28 mouse cellular contexts compared by ENCODE assay signal in genomic region chr6:119113362-119113761, GRCm38 (mm10).
A peak's percentile ranks its signal among the peaks of the same experiment; 100 is the strongest.
DNase-seq lines count a peak whose midpoint lies in the region; ATAC-seq and TF ChIP-seq lines count a peak whose summit lies in the region.
"Had no signal": no experiment of that assay in that cellular context is flagged by ENCODE, and none has a peak within 500 bp of the region (broad histone marks: within the 10 kb centered on the region; RNA-seq: fewer than 3 reads in every experiment).

No protein-coding gene starts in this region.

- peak; percentile 50 to 56 for DNase-seq in cerebellum, postnatal 10 days
- DNase-seq in cerebellum, adult 2 months = no peak
- no peak for DNase-seq in heart, adult 18-20 months
- DNase-seq in heart, postnatal 4 days = peak; percentile 47
- DNase-seq in adipocyte (ENCODE audit: low spot score) = peak; percentile 39
- DNase-seq: adrenal gland, adult 2 months; adrenal gland, postnatal 10 days; adrenal gland, postnatal 25 days; B cell, adult 2 months; cerebellum, adult 11 months; cerebellum, adult 18-20 months; cerebellum, adult 9-10 months; cerebellum, postnatal 14 days; cerebellum, postnatal 36 days; embryo, embryonic 11 days had no signal

- peaks cover 9% of the 10 kb centered on the region; the same call in 1 of the 2 replicates for H3K4me1 ChIP-seq in cerebellum, adult 2 months (ENCODE audit: control insufficient read depth, insufficient read depth, low read length)
- H3K4me1 ChIP-seq in heart, embryonic 16.5 days (ENCODE audit: control insufficient read depth, insufficient read depth, low read length) = peaks cover 23% of the 10 kb centered on the region
- H3K4me1 ChIP-seq in heart, embryonic 12.5 days (replicated peaks) = peaks cover 30% of the 10 kb centered on the region
- H3K4me1 ChIP-seq: forebrain, embryonic 12.5 days had no signal

- 76% methylated on average over 4 of the region's 4 CpGs for WGBS in cerebellum, adult 2 months
- 79% methylated on average over 4 of the region's 4 CpGs for WGBS in heart, embryonic 16.5 days
- WGBS in heart, embryonic 12.5 days = 85% methylated on average over 4 of the region's 4 CpGs

- H3K4me2 ChIP-seq in heart, embryonic 16.5 days (ENCODE audit: low read depth, low read length) = no peak overlapping the region
- H3K4me2 ChIP-seq in heart, embryonic 12.5 days = no peak overlapping the region
- H3K4me2 ChIP-seq: embryonic facial prominence, embryonic 13.5 days; embryonic facial prominence, embryonic 15.5 days; forebrain, embryonic 12.5 days had no signal

- no peak overlapping the region for H3K9ac ChIP-seq in heart, embryonic 16.5 days (ENCODE audit: low read length)
- no peak overlapping the region for H3K9ac ChIP-seq in heart, embryonic 12.5 days
- H3K9ac ChIP-seq: embryonic facial prominence, embryonic 13.5 days; embryonic facial prominence, embryonic 15.5 days; forebrain, embryonic 12.5 days had no signal

- no peak for TF ChIP-seq CTCF in cerebellum, adult 2 months (IDR thresholded peaks at IDR 0.05; ENCODE audit: borderline replicate concordance, insufficient read depth, low read depth, low read length)

- no peaks in the 10 kb centered on the region for H3K27me3 ChIP-seq in cerebellum, adult 2 months (ENCODE audit: control insufficient read depth, insufficient read depth, low read length)
- no peaks in the 10 kb centered on the region for H3K27me3 ChIP-seq in heart, embryonic 16.5 days (ENCODE audit: control insufficient read depth, insufficient read depth, low read length)
- H3K27me3 ChIP-seq in heart, embryonic 12.5 days (replicated peaks) = 0 out of 2 replicates have a peak, but pooled peaks cover 3% of the 10 kb centered on the region
- H3K27me3 ChIP-seq: embryonic facial prominence, embryonic 15.5 days had no signal

- no peak for ATAC-seq in heart, embryonic 16.5 days (replicated peaks; ENCODE audit: extremely low read depth, insufficient read depth, low FRiP score)
- no peak for ATAC-seq in heart, embryonic 12.5 days (ENCODE audit: insufficient number of reproducible peaks, low FRiP score)
- ATAC-seq: activated CD4-positive, CD25-positive, alpha-beta regulatory T cell, adult 4 months; CD4-positive, CD25-positive, alpha-beta regulatory T cell, adult 4 months; forebrain, embryonic 14.5 days; forebrain, embryonic 16.5 days; Patski had no signal

- TF ChIP-seq POLR2A in cerebellum, adult 2 months (IDR thresholded peaks at IDR 0.05; ENCODE audit: borderline replicate concordance, insufficient read depth, low read length) = no peak

- H3K4me3 ChIP-seq in cerebellum, adult 2 months (replicated peaks; ENCODE audit: insufficient read depth, low read depth, low read length) = no peak overlapping the region
- no peak overlapping the region for H3K4me3 ChIP-seq in heart, embryonic 16.5 days (ENCODE audit: low read length)
- H3K4me3 ChIP-seq in heart, embryonic 12.5 days = no peak overlapping the region
- H3K4me3 ChIP-seq: embryonic facial prominence, embryonic 13.5 days; embryonic facial prominence, embryonic 15.5 days; erythroblast, embryonic 14.5 days; forebrain, embryonic 10.5 days; forebrain, embryonic 12.5 days had no signal

- peaks cover 6% of the 10 kb centered on the region for H3K9me3 ChIP-seq in heart, embryonic 16.5 days (replicated peaks; ENCODE audit: control insufficient read depth, low read length)
- H3K9me3 ChIP-seq in heart, embryonic 12.5 days (replicated peaks) = no peaks in the 10 kb centered on the region
- H3K9me3 ChIP-seq: embryonic facial prominence, embryonic 13.5 days; embryonic facial prominence, embryonic 15.5 days; forebrain, embryonic 10.5 days; forebrain, embryonic 12.5 days had no signal

- H3K36me3 ChIP-seq in heart, embryonic 16.5 days (ENCODE audit: control insufficient read depth, insufficient read depth) = peaks cover 11% of the 10 kb centered on the region; the same call in 1 of the 2 replicates
- H3K36me3 ChIP-seq in heart, embryonic 12.5 days = 0 out of 2 replicates have a peak, but pooled peaks cover 3% of the 10 kb centered on the region
- H3K36me3 ChIP-seq: embryonic facial prominence, embryonic 13.5 days; embryonic facial prominence, embryonic 15.5 days; forebrain, embryonic 10.5 days; forebrain, embryonic 12.5 days; G1E had no signal

- H3K27ac ChIP-seq in cerebellum, adult 2 months (ENCODE audit: insufficient read depth, low read length) = no peak overlapping the region
- 0 out of 2 replicates have a peak overlapping the region, but pooled peaks have one; percentile 34 for H3K27ac ChIP-seq in heart, embryonic 16.5 days (ENCODE audit: low read length)
- H3K27ac ChIP-seq in heart, embryonic 12.5 days (ENCODE audit: poor library complexity, severe bottlenecking) = no peak overlapping the region
- H3K27ac ChIP-seq: embryonic facial prominence, embryonic 13.5 days; embryonic facial prominence, embryonic 15.5 days; forebrain, embryonic 10.5 days; forebrain, embryonic 12.5 days had no signal

Comparison
In these comparisons a context has a peak if more than half of its experiments do, and no peak if none do; other contexts are left out.
1. DNase-seq: peak in cerebellum, postnatal 10 days (2 of 2), heart, postnatal 4 days (single experiment) and adipocyte (single experiment); none in cerebellum, adult 2 months (0 of 2) and heart, adult 18-20 months (0 of 2).